Mouse (Mus musculus): ENCODE results near the gene Klk14.

DNA sequence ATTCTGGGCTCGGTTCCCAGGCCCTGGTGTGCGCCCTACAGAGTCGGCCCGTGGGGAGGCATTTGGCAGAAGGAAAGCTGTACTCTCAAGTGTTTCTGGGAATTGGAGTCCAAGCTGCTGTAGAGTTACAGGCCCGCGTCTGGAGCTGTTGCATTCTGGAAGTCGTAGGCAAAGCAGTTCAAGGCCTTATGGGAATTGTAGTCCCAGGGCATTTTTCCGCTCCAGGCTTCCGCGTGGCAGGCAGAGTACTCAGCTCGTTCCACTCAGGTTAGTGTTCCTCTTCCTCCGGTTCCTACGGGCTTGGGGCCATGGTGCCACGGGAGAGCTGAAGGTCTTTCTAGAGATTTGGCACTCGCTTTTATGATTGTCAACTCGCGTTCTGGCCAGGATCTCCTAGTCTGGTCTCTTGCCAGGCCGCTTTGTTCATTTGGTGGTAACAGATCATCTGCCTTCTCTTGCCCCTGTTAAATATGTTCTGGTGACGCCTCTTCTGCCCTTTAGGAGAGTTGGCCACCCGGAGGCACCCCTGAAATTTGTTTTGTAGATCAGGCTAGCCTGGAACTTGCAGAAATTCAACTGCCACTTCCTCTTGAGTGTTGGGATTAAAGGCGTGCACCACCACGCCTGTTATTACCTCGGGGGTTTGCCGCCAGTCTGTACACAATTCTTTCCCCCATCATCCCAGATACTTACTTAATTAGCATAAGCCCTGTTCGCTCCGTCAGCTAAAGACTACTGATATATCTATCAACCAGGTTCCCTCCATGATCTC is 18.2 kb upstream of the Klk14 start, which contains the start of gene Ctu1:
- no peak for TF ChIP-seq FOSL1 (IDR thresholded peaks at IDR 0.05; ENCODE audit: insufficient read depth, low read length, poor library complexity, severe bottlenecking)
- TF ChIP-seq MAX (IDR thresholded peaks at IDR 0.05) = peak; percentile 38
- TF ChIP-seq CTCF (IDR thresholded peaks at IDR 0.05; ENCODE audit: control insufficient read depth, insufficient read depth, insufficient read length) = no peak
